Mouse (Mus musculus) heart, postnatal 0 days (tissue): ENCODE measurements around the gene Abca8b.

Experiments
- CTCF ChIP-seq: IDR thresholded peaks from 2 replicates; pipeline ENCODE4 v1.5.1; 2016; ENCODE audit warnings: antibody characterized with exemption, control low read depth, low read depth
- EP300 ChIP-seq: IDR thresholded peaks from 2 replicates; pipeline ENCODE4 v1.6.1; 2016; ENCODE audit warnings: antibody characterized with exemption, low read depth

GRCm38 (mm10) chr11:109995013-109995412, 632 bp downstream of the Abca8b start:
- no peak for TF ChIP-seq CTCF
- no peak for TF ChIP-seq EP300
